Mouse (Mus musculus): Measurements from ENCODE around the gene Slamf9. TPM values are rescaled to one million over a fixed set of nuclear protein-coding genes. Genes with fewer than 3 reads are reported as not detected.
A peak's percentile ranks its signal among the peaks of the same experiment; 100 is the strongest.

Slamf9 gene
- polyA plus RNA-seq, 1 experiment from 2014 or later, result 0.48 TPM

- no peaks in the 10 kb centered on the region for H3K36me3 ChIP-seq (replicated peaks; ENCODE audit: control insufficient read depth, insufficient read depth, low read depth, low read length)
- no peaks in the 10 kb centered on the region for H3K9me3 ChIP-seq (replicated peaks; ENCODE audit: control insufficient read depth, low read length)
- peak; percentile 97 for DNase-seq (ENCODE audit: low spot score)
- no peak within 1 kb of the TSS for H3K9ac ChIP-seq (replicated peaks; ENCODE audit: low read length)
- no peaks in the 10 kb centered on the region for H3K27me3 ChIP-seq (ENCODE audit: control insufficient read depth, insufficient read depth, low read length)
- 4% methylated on average over 28 of the region's 28 CpGs for WGBS
- H3K4me2 ChIP-seq (ENCODE audit: low read depth, low read length), result peak within 1 kb of the TSS; percentile 44
- ATAC-seq (replicated peaks; ENCODE audit: insufficient number of reproducible peaks, low FRiP score, low TSS enrichment, low read depth), result peak; percentile 81
- H3K4me1 ChIP-seq (ENCODE audit: control insufficient read depth, insufficient read depth, low read length), result no peaks in the 10 kb centered on the region; the same call in 1 of the 2 replicates
- no peak within 1 kb of the TSS for H3K27ac ChIP-seq (replicated peaks; ENCODE audit: low read depth, low read length)
- H3K4me3 ChIP-seq (ENCODE audit: low read depth, low read length), result peak within 1 kb of the TSS; percentile 15
These were observed 45.6 kb downstream of the Slamf9 start, which contains the start of gene Cfap45 for GRCm38 (mm10) chr1:172520576-172521440. Gene Cfap45, plus strand, starts transcription at chr1:172520801.

DNA sequence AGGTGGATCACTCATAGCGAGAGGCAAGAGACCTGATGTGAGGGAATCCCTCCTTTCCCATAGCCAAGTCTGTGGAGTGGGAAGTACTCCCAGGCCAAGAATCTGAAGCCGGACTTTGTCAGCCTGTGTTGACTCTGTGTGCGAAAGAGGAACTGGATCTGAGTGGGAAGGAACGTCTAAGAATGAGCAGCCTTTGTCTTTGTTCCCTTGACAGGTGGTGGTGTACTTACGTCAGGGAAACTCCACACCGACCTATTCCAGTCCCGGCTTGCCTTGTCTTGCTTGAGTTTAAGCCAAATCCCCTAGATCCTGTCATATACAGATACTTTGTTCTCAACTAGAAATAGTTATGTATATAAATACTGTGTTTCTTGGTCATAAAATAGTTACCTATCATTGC is 47.4 kb downstream of the Slamf9 start:
- no peak overlapping the region for H3K27ac ChIP-seq (replicated peaks; ENCODE audit: low read depth, low read length)
- H3K4me2 ChIP-seq (ENCODE audit: low read depth, low read length), result no peak overlapping the region
- no peaks in the 10 kb centered on the region for H3K36me3 ChIP-seq (replicated peaks; ENCODE audit: control insufficient read depth, insufficient read depth, low read depth, low read length)
- no peak overlapping the region for H3K4me3 ChIP-seq (ENCODE audit: low read depth, low read length)
- ATAC-seq (replicated peaks; ENCODE audit: insufficient number of reproducible peaks, low FRiP score, low TSS enrichment, low read depth) (no peak), DNase-seq (ENCODE audit: low spot score) (peak; percentile 38)
- H3K27me3 ChIP-seq (ENCODE audit: control insufficient read depth, insufficient read depth, low read length), result no peaks in the 10 kb centered on the region
- 68% methylated on average over 7 of the region's 7 CpGs for WGBS
- no peak overlapping the region for H3K9ac ChIP-seq (replicated peaks; ENCODE audit: low read length)
- no peaks in the 10 kb centered on the region; the same call in 1 of the 2 replicates for H3K4me1 ChIP-seq (ENCODE audit: control insufficient read depth, insufficient read depth, low read length)
- no peaks in the 10 kb centered on the region for H3K9me3 ChIP-seq (replicated peaks; ENCODE audit: control insufficient read depth, low read length)

GRCm38 (mm10) chr1:172523699-172524101 is 48.5 kb downstream of the Slamf9 start:
- no peak for ATAC-seq (replicated peaks; ENCODE audit: insufficient number of reproducible peaks, low FRiP score, low TSS enrichment, low read depth)

GRCm38 (mm10) chr1:172525027-172525764 is 50.0 kb downstream of the Slamf9 start:
- no peak overlapping the region for H3K4me2 ChIP-seq (ENCODE audit: low read depth, low read length)
- H3K27me3 ChIP-seq (ENCODE audit: control insufficient read depth, insufficient read depth, low read length), result no peaks in the 10 kb centered on the region
- H3K9me3 ChIP-seq (replicated peaks; ENCODE audit: control insufficient read depth, low read length), result no peaks in the 10 kb centered on the region
- H3K4me1 ChIP-seq (ENCODE audit: control insufficient read depth, insufficient read depth, low read length), result no peaks in the 10 kb centered on the region
- no peak overlapping the region for H3K27ac ChIP-seq (replicated peaks; ENCODE audit: low read depth, low read length)
- WGBS, result 41% methylated on average over 15 of the region's 15 CpGs
- H3K9ac ChIP-seq (replicated peaks; ENCODE audit: low read length), result no peak overlapping the region
- H3K36me3 ChIP-seq (replicated peaks; ENCODE audit: control insufficient read depth, insufficient read depth, low read depth, low read length), result no peaks in the 10 kb centered on the region
- no peak overlapping the region for H3K4me3 ChIP-seq (ENCODE audit: low read depth, low read length)
- ATAC-seq (replicated peaks; ENCODE audit: insufficient number of reproducible peaks, low FRiP score, low TSS enrichment, low read depth) (no peak), DNase-seq (ENCODE audit: low spot score) (peak; percentile 60)

More at GRCm38 (mm10) chr1:172523699-172524101, 48.5 kb downstream of the Slamf9 start:
- H3K9me3 ChIP-seq (replicated peaks; ENCODE audit: control insufficient read depth, low read length), result no peaks in the 10 kb centered on the region
- no peaks in the 10 kb centered on the region; the same call in 1 of the 2 replicates for H3K4me1 ChIP-seq (ENCODE audit: control insufficient read depth, insufficient read depth, low read length)
- no peak overlapping the region for H3K4me3 ChIP-seq (ENCODE audit: low read depth, low read length)
- H3K4me2 ChIP-seq (ENCODE audit: low read depth, low read length), result no peak overlapping the region
- no peak for DNase-seq (ENCODE audit: low spot score)
- no peaks in the 10 kb centered on the region for H3K27me3 ChIP-seq (ENCODE audit: control insufficient read depth, insufficient read depth, low read length)
- H3K27ac ChIP-seq (replicated peaks; ENCODE audit: low read depth, low read length), result no peak overlapping the region
- WGBS, result 67% methylated on average over 12 of the region's 12 CpGs
- H3K36me3 ChIP-seq (replicated peaks; ENCODE audit: control insufficient read depth, insufficient read depth, low read depth, low read length), result no peaks in the 10 kb centered on the region
- H3K9ac ChIP-seq (replicated peaks; ENCODE audit: low read length), result no peak overlapping the region

DNA sequence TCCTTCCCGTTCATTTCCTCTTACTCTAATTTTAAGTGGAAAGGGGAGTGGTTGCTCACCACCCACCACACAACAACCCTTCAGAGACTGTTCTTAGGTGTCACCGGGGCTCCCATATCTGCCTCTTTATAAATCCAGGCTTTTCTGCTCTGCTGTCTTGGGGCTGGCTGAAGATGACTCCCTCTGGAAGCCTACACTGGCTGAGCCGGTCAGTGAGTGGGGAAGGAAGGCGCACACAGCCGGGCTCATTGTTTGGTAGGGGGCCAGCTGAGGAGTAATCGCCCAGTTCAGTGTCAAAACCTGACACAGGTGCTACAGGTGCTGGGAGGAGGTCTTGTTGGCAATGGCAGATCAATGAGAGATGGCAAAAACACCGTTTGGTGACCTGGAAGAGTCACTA is 50.8 kb downstream of the Slamf9 start:
- Histone ChIP-seq H3K27me3 (ENCODE audit: control insufficient read depth, insufficient read depth, low read length) (no peaks in the 10 kb centered on the region), H3K9ac (replicated peaks; ENCODE audit: low read length) (no peak overlapping the region), H3K9me3 (replicated peaks; ENCODE audit: control insufficient read depth, low read length) (no peaks in the 10 kb centered on the region), H3K4me2 (ENCODE audit: low read depth, low read length) (no peak overlapping the region), H3K36me3 (replicated peaks; ENCODE audit: control insufficient read depth, insufficient read depth, low read depth, low read length) (no peaks in the 10 kb centered on the region), H3K27ac (replicated peaks; ENCODE audit: low read depth, low read length) (no peak overlapping the region), H3K4me3 (ENCODE audit: low read depth, low read length) (no peak overlapping the region), H3K4me1 (ENCODE audit: control insufficient read depth, insufficient read depth, low read length) (no peaks in the 10 kb centered on the region)
- ATAC-seq (replicated peaks; ENCODE audit: insufficient number of reproducible peaks, low FRiP score, low TSS enrichment, low read depth) (no peak), DNase-seq (ENCODE audit: low spot score) (no peak)
- WGBS, result 68% methylated on average over 7 of the region's 7 CpGs

GRCm38 (mm10) chr1:172526380-172527081 is 51.4 kb downstream of the Slamf9 start:
- WGBS, result 75% methylated on average over 23 of the region's 23 CpGs
- no peak for ATAC-seq (replicated peaks; ENCODE audit: insufficient number of reproducible peaks, low FRiP score, low TSS enrichment, low read depth)

DNA sequence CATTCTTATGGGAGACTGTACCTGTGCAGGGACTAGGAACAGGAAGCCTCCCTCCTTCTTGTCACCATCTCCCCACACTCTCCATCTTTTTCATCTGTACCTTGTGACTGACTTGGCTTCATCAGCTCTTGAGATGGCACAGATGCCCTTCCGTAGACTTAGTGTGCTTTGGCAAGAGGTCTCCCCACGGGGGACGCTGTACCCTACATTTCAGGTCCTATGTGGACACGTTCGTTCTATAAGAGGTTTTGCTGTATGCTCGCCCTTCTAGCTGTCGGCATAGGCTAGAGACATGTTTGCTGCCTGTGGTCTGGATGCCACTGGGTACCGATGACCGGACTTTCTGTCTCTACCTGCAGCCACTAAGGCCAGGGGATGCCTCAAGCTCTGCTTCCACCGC is 52.3 kb downstream of the Slamf9 start:
- no peaks in the 10 kb centered on the region for H3K4me1 ChIP-seq (ENCODE audit: control insufficient read depth, insufficient read depth, low read length)
- no peak overlapping the region for H3K4me2 ChIP-seq (ENCODE audit: low read depth, low read length)
- DNase-seq (ENCODE audit: low spot score) (no peak), ATAC-seq (replicated peaks; ENCODE audit: insufficient number of reproducible peaks, low FRiP score, low TSS enrichment, low read depth) (no peak)
- H3K9ac ChIP-seq (replicated peaks; ENCODE audit: low read length), result no peak overlapping the region
- no peaks in the 10 kb centered on the region for H3K9me3 ChIP-seq (replicated peaks; ENCODE audit: control insufficient read depth, low read length)
- no peak overlapping the region for H3K4me3 ChIP-seq (ENCODE audit: low read depth, low read length)
- no peak overlapping the region for H3K27ac ChIP-seq (replicated peaks; ENCODE audit: low read depth, low read length)
- no peaks in the 10 kb centered on the region for H3K27me3 ChIP-seq (ENCODE audit: control insufficient read depth, insufficient read depth, low read length)
- no peaks in the 10 kb centered on the region for H3K36me3 ChIP-seq (replicated peaks; ENCODE audit: control insufficient read depth, insufficient read depth, low read depth, low read length)
- 92% methylated on average over 10 of the region's 10 CpGs for WGBS

More at GRCm38 (mm10) chr1:172526380-172527081, 51.4 kb downstream of the Slamf9 start:
- H3K4me2 ChIP-seq (ENCODE audit: low read depth, low read length), result no peak overlapping the region; the same call in 1 of the 2 replicates
- DNase-seq (ENCODE audit: low spot score), result no peak
- no peak overlapping the region for H3K9ac ChIP-seq (replicated peaks; ENCODE audit: low read length)
- no peak overlapping the region for H3K27ac ChIP-seq (replicated peaks; ENCODE audit: low read depth, low read length)
- no peaks in the 10 kb centered on the region for H3K4me1 ChIP-seq (ENCODE audit: control insufficient read depth, insufficient read depth, low read length)
- no peak overlapping the region for H3K4me3 ChIP-seq (ENCODE audit: low read depth, low read length)
- no peaks in the 10 kb centered on the region for H3K36me3 ChIP-seq (replicated peaks; ENCODE audit: control insufficient read depth, insufficient read depth, low read depth, low read length)
- H3K9me3 ChIP-seq (replicated peaks; ENCODE audit: control insufficient read depth, low read length), result no peaks in the 10 kb centered on the region
- no peaks in the 10 kb centered on the region for H3K27me3 ChIP-seq (ENCODE audit: control insufficient read depth, insufficient read depth, low read length)

Data from embryonic facial prominence, embryonic 11.5 days (tissue).